Mouse (Mus musculus): ENCODE measurements around the gene 2010111I01Rik.
"Not testable (repeated sequence)": the region's sequence is repeated elsewhere in the genome, so short reads cannot be mapped to it uniquely, and the experiment has no call there.

2010111I01Rik gene

GRCm38 (mm10) chr13:63082555-63083136 is 118.0 kb downstream of the 2010111I01Rik start:
- DNase-seq = no peak

DNA sequence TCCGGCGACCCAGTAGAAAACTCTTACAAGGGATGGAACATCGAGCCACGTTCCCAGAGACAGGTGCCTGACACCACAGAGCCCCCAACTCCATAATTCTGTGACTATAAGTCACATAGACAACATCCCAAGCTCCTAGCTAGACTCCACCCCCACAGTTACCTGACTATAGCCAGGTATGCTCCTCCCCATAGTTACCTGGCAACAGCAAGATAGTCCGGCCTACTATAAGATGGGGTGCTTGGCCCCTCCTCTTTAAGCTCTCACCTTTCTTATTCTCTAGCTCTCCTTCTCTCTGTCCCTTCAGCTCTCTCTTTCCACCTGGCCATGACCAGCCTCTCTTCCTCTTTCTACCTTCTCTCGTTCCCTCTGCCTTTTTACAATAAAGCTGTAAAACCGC is 118.4 kb downstream of the 2010111I01Rik start:
- DNase-seq = not testable (repeated sequence)

DNA sequence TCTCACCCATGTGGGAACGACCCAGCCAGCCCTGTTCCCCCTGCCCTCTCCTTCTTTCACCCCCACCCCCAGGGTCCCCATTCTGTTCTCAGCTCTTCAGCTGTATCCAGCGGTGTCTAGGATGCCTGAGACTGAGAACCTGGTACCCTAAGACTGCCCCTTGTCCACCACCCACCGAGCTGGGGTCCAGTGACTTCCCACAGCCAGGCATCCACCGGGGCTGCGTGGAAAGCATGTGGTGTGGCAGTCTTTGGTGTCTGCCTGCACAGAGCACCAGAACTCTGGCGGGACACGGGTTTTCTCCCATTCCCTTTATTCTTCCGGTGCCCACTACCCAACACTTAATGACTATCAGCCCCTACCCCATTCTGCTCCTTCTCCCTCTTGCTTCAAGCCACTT is 119.0 kb downstream of the 2010111I01Rik start:
- no peak for DNase-seq

DNA sequence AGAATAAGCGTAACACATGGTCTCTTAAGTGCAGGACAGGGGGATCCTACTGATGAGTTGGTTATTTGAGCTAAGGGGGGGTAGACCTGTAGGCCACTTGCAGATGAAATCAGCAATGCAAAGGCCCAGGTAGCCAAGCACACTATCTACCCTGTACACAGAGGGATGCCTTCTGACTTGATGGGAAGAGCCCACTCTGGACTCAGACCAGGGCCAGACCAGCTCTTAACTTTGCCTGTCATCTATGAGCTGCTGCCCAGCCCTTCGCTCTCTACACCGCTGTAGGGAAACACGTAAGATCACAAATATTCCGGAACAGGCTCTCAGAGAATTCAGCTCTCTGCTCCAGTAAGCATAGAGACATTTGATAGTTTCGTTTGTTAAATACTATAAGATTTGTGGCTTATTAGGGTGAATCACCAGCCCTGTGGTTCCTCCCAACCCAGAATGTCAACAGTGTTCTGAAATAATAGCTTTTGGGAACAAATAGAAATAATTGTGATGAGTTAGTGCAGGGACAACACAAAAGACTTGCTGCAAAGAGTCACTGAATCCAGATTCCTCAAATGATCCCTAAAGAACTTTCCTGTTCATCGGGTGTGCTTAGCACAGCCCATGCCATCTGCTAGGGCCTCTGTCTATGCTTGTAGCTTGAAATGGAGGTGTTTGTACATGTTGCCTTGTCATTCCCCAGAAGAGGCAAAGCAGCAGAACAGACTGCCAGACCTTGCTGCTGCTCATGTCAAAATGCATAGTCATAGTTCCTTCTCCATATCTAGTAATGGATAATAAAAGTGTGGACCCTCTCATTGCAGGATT is 123.4 kb downstream of the 2010111I01Rik start:
- no peak for DNase-seq

- DNase-seq = no peak
These were observed 124.8 kb downstream of the 2010111I01Rik start for GRCm38 (mm10) chr13:63089513-63089912.

GRCm38 (mm10) chr13:63091246-63091645 is 126.6 kb downstream of the 2010111I01Rik start:
- DNase-seq = no peak

- no peak for DNase-seq
These were observed 127.6 kb downstream of the 2010111I01Rik start for GRCm38 (mm10) chr13:63092299-63092698.

DNA sequence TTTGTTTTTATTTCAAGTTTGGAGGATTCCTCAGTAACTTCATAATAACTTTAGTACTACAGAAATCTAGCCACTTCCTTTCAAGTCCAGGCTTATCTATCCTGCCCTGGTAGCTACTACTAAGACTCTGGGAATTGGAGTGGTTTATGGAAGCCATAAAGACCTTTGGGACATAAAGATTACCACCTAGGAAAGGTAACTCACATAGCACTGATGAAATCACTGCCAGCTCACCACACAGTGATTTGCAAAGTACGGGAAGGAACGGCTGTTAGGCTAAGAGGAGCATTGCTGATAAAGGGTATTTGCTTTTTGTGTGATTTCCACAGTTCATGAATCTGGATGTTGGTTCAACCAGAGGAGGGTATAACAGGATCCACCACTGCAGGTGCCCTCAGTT is 128.2 kb downstream of the 2010111I01Rik start:
- DNase-seq = no peak

DNA sequence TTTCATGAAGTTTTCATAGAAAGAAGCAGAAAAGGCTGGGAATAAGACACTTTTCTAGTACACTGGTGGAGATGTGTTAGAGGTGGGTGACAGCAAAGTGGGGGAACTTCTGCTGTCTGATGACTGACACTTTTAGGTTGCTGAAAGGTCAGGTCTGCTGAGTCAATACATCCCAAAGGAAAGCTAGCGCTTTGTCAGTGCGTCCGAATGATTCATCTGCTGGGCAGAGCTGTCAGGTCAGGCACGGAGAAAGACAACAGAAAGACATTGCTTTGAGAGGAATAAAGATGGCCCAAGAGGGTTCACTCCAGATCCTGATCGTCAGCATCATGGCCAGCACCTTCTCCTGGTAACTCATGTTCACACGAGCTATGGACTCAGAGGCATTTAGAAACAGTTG is 128.9 kb downstream of the 2010111I01Rik start:
- no peak for DNase-seq

GRCm38 (mm10) chr13:63094317-63095131 is 129.8 kb downstream of the 2010111I01Rik start:
- DNase-seq = no peak

DNA sequence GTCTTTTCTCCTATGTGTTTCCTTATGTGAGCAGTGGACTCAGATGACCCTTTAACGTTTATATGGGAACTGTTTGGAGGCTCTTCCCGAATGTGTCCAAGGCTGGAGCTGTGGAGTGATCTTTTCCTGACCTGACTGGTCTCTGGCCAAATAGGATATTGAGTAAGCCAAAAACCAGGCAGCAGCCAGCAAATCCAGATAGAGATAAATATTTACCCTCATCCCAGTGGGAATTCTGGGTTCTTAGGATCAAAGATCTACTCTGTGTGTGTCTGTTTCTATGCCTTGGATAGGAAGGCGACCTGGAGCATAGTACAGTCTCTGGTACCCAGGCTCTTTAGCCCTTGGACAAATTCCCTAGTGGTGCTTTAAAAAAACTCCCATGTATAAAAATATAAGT is 132.1 kb downstream of the 2010111I01Rik start:
- peak; percentile 27 for DNase-seq

- peak; percentile 44 for DNase-seq
These were observed 132.8 kb downstream of the 2010111I01Rik start for GRCm38 (mm10) chr13:63097440-63097930.

DNA sequence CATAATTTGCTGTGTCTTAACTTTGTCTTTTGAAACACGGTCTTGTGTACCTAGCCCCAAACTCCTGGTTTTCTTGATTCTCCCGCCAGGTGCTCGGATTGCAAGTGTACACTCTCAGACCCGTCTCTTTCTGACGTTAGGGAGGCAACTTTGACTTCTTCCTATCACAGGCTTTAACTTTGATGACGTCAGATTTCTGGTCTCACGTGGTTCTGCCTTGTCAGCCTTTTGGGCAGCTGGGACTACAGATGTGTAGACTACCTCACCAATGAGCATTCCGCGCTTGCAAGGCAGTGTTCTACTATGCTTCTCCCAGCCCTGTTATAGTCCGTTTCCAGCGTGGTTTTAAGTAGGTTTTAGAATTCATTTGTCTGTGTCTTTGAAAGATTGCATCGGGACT is 137.1 kb downstream of the 2010111I01Rik start:
- DNase-seq = no peak

DNA sequence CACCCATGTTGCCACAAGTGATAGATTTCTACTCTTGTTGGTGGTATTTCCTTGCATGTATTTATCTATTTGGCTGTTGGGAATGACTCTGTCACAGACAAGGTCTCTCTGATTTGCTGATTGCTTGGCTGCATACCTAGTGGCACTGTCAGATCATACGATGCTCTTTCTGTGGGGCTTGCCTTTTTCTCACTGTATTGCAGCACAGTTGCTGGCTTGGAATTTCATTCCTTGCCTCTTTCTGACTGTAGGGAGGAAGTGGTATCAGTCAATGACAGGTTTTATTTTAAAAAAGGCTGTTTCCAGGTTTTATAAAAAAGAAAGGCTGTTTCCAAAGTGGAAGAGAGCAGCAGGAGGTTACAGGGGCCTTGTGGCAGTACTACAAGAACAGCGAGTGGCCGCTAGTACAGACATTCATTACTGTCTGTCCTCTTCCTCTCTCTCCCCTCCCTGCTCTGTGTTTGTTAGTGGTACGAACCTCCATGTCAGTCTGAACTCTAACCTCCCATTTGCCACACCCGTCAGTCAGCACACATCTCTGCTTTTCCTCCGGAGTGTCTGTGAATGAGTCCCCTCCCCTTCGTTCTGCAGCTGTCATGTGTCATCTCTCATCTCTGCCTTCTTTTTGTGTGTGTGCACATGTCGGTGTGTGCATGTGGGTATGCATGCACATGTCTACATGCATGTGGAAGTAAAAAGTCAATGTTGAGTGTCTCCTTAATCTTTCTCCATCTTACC is 138.3 kb downstream of the 2010111I01Rik start:
- DNase-seq = no peak

DNA sequence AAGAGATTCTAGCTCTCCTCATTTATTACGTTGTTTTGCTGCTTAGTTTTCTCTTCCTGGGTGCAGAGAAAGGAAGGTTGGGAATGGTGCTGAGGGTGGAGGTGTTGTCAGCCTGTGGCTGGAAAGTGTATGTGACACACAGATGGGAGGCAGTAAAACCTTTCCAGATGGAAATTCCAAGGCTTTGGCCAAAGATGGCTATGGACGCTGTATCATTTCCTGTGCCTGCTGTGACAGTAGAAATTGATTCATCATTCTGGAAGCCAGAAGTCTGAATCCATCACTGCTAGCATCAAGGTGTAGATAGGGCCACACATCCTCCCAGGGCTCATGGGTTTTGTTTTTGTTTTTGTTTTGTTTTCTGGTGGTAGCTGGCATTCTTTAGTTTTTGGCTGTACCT is 141.9 kb downstream of the 2010111I01Rik start:
- DNase-seq = no peak

DNA sequence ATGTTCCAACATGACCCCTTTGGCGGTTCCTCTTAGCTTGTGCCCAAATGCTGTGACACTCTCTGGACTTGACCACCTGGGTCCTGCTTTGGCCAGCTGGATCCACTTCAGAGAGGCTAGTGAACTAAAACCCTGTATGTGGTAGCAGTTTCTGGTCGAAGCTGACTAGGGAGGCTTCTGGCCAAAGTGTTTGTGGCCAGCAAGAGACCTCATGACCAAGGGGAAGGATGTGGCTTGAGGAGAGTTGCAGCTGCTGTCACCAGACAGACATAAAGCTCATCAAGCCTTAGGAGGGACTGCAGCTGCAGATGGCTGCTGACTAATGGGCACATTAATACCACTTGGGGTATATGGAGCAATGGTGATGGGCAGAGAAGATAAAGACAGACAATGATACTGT is 143.9 kb downstream of the 2010111I01Rik start:
- peak; percentile 24 for DNase-seq

- DNase-seq = no peak
These were observed 146.8 kb downstream of the 2010111I01Rik start for GRCm38 (mm10) chr13:63111297-63112042.

DNA sequence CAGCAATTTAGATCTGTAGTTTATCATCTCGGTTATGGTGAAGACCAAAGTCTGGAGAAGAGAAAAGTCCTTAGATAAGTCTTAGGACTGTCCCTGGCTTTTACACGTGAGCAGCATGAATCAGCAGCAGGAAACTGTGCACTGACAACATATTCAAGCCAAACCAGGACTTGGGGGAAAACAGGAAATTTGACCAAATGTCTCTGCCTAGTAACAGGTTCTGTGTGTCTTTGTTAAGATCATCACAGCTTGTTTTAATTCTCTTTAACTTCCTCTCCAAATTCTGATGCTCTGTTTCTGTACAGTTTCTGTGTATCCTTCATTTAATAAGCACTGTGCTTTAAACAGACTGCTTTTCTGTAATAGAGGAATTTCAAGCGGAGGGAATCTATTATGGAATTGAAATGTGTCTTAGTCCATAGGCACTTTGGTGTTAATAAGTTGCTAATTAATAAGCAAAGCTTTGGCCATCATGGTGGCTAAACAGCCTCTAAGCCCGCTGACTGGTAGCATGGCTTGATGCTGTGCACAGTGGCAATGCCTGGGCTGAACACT is 147.4 kb downstream of the 2010111I01Rik start:
- DNase-seq = no peak

- no peak for DNase-seq
These were observed 148.1 kb downstream of the 2010111I01Rik start for GRCm38 (mm10) chr13:63112598-63113372.

DNA sequence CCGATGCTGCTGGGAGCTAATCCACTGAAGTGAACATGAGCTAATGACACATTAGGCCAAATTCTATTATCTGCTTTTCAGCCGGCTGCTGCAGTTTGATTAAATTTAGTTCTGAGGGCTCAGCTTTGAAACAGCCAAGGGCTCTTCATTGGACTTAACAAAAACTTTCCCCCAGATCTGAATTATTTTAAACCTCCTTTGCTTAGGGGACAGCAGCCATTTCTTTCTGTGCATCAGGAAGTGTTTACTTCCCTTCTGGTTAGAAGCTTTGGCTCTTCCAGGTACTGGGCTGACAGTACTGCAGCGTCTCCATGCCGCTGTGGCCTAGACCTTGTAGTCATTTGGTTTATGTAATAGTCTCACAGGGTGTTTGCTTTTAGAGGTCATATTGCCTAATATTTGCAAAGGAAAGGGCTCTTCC is 149.2 kb downstream of the 2010111I01Rik start:
- DNase-seq = no peak
